Mouse (Mus musculus) erythroid progenitor cell, adult 5-6 weeks (primary cell): Measurements from ENCODE around the gene Zfp981. TPM values are rescaled to one million over a fixed set of nuclear protein-coding genes. Genes with fewer than 3 reads are reported as not detected.
"Not testable (repeated sequence)": the region's sequence is repeated elsewhere in the genome, so short reads cannot be mapped to it uniquely, and the experiment has no call there.

ENCODE experiments used
- ATAC-seq: replicated peaks from 2 replicates; pipeline ENCODE4 v1.8.0; 2016; ENCODE audit warnings: moderate number of reproducible peaks, mild to moderate bottlenecking, moderate TSS enrichment, inconsistent platforms; ENCODE audit not compliant: poor library complexity, low FRiP score, severe bottlenecking
- total RNA-seq, 2 experiments: library from RNA; stranded (forward) in 1 of 2; stranded (reverse) in 1 of 2; fragments of 150-400 nt in 1 of 2; fragments of 186-747, 209-891 nt in 1 of 2; gene quantifications; 2 replicates each; pipeline versions ENCODE4 v1.2.3 to v1.2.4; 2015 to 2017; ENCODE audit warnings: low replicate concordance in 2 of 2

Gene Zfp981
- total RNA-seq (2015; ENCODE audit: low replicate concordance) = not detected in 2 replicates
- total RNA-seq (2017; ENCODE audit: low replicate concordance) = not detected in 2 replicates

- ATAC-seq = not testable (repeated sequence)
Measured at GRCm38 (mm10) chr4:146501727-146502126, at the start of gene Zfp981. TSS of gene Zfp981 (plus strand) at chr4:146502027.

- not testable (repeated sequence) for ATAC-seq
Measured at GRCm38 (mm10) chr4:146452576-146452975, 49.3 kb upstream of the Zfp981 start.

- ATAC-seq = not testable (repeated sequence)
Measured at GRCm38 (mm10) chr4:146454170-146454569, 47.7 kb upstream of the Zfp981 start.

- no peak for ATAC-seq
Measured at GRCm38 (mm10) chr4:146454896-146455295, 46.9 kb upstream of the Zfp981 start.

GRCm38 (mm10) chr4:146455321-146455721 is 46.5 kb upstream of the Zfp981 start:
- no peak; the same call in 1 of the 2 replicates for ATAC-seq

GRCm38 (mm10) chr4:146456061-146456726 is 45.6 kb upstream of the Zfp981 start:
- no peak for ATAC-seq

GRCm38 (mm10) chr4:146457126-146457525 is 44.7 kb upstream of the Zfp981 start:
- no peak for ATAC-seq

GRCm38 (mm10) chr4:146457720-146458119 is 44.1 kb upstream of the Zfp981 start:
- no peak for ATAC-seq

GRCm38 (mm10) chr4:146459822-146460221 is 42.0 kb upstream of the Zfp981 start:
- not testable (repeated sequence) for ATAC-seq

- not testable (repeated sequence) for ATAC-seq
Measured at GRCm38 (mm10) chr4:146460685-146461084, 41.1 kb upstream of the Zfp981 start.

- 0 out of 2 replicates have a peak, but pooled peaks have one; percentile 30 for ATAC-seq
Measured at GRCm38 (mm10) chr4:146463649-146464351, 38.0 kb upstream of the Zfp981 start.

- ATAC-seq = not testable (repeated sequence)
Measured at GRCm38 (mm10) chr4:146469984-146470383, 31.8 kb upstream of the Zfp981 start.

GRCm38 (mm10) chr4:146474181-146474580 is 27.6 kb upstream of the Zfp981 start:
- not testable (repeated sequence) for ATAC-seq

- peak; percentile 66 for ATAC-seq
Measured at GRCm38 (mm10) chr4:146474716-146475676, 26.8 kb upstream of the Zfp981 start.

- ATAC-seq = not testable (repeated sequence)
Measured at GRCm38 (mm10) chr4:146476260-146476659, 25.6 kb upstream of the Zfp981 start.

GRCm38 (mm10) chr4:146476959-146477358 is 24.9 kb upstream of the Zfp981 start:
- ATAC-seq = not testable (repeated sequence)

- ATAC-seq = not testable (repeated sequence)
Measured at GRCm38 (mm10) chr4:146480376-146481096, 21.3 kb upstream of the Zfp981 start.

- ATAC-seq = not testable (repeated sequence)
Measured at GRCm38 (mm10) chr4:146482546-146482945, 19.3 kb upstream of the Zfp981 start.
